Mouse (Mus musculus) kidney, adult 2 months (tissue): ENCODE data around the gene Jag2.

Source experiments
- CTCF ChIP-seq: fragments of 200-500 bp; conservative IDR thresholded peaks from 2 replicates; pipeline ENCODE4 v1.5.1; 2011; ENCODE audit warnings: low read depth, mild to moderate bottlenecking, control low read depth, low read length, moderate library complexity, mixed read lengths; ENCODE audit not compliant: insufficient read depth, insufficient read length
- POLR2A ChIP-seq: fragments of 200-500 bp; IDR thresholded peaks from one replicate; pipeline ENCODE4 v1.6.1; 2011; ENCODE audit warnings: low read depth, low read length, control low read depth

- TF ChIP-seq POLR2A: no peak
- no peak for TF ChIP-seq CTCF
Observed at GRCm38 (mm10) chr12:112937906-112938305, 8.3 kb upstream of the Jag2 start.
